Mouse (Mus musculus): ENCODE results near the gene Ripor1. TPM values are rescaled to one million over a fixed set of nuclear protein-coding genes. Genes with fewer than 3 reads are reported as not detected.
"Not testable (repeated sequence)": the region's sequence is repeated elsewhere in the genome, so short reads cannot be mapped to it uniquely, and the experiment has no call there.

Ripor1 gene
- polyA plus RNA-seq, 1 experiment = 49.1 TPM

- TF ChIP-seq CTCF (IDR thresholded peaks at IDR 0.05; ENCODE audit: extremely low read depth, insufficient read depth, low read length) (no peak), POLR2A (IDR thresholded peaks at IDR 0.05; ENCODE audit: extremely low read depth, insufficient read depth, low read length) (no peak)
- H3K4me1 ChIP-seq (ENCODE audit: control insufficient read depth, insufficient read depth, low read length) = no peaks in the 10 kb centered on the region
- H3K4me3 ChIP-seq (ENCODE audit: insufficient read depth, low read length) = no peak overlapping the region
- H3K27ac ChIP-seq (ENCODE audit: insufficient read depth, low read length) = no peak overlapping the region
Observed at GRCm38 (mm10) chr8:105573427-105573826, 31.6 kb upstream of the Ripor1 start.

DNA sequence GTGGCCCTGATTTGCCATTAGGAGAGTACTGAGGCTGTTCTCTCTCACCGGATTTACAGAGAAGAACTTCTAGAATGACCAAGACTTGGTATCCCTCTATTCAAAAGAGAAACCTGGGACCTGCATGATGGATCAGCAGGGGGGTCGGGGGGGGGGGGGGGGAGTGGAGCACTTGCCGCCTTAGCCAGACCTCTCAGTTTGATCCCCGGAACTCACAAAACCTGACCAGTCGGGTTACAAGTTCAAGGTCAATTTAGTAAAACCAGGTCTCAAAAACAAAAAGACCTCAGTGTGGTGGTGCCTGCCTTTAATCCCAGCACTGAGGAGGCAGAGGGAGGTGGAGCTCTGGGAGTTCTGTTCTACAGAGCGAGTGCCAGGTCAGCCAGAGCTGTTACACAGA is 30.3 kb upstream of the Ripor1 start:
- TF ChIP-seq POLR2A (IDR thresholded peaks at IDR 0.05; ENCODE audit: extremely low read depth, insufficient read depth, low read length) = no peak
- no peak for TF ChIP-seq CTCF (IDR thresholded peaks at IDR 0.05; ENCODE audit: extremely low read depth, insufficient read depth, low read length)
- H3K27ac ChIP-seq (ENCODE audit: insufficient read depth, low read length) = no peak overlapping the region
- H3K4me1 ChIP-seq (ENCODE audit: control insufficient read depth, insufficient read depth, low read length) = no peaks in the 10 kb centered on the region
- no peak overlapping the region for H3K4me3 ChIP-seq (ENCODE audit: insufficient read depth, low read length)

GRCm38 (mm10) chr8:105575538-105575937 is 29.5 kb upstream of the Ripor1 start:
- Histone ChIP-seq H3K27ac (ENCODE audit: insufficient read depth, low read length) (no peak overlapping the region), H3K4me3 (ENCODE audit: insufficient read depth, low read length) (no peak overlapping the region), H3K4me1 (ENCODE audit: control insufficient read depth, insufficient read depth, low read length) (no peaks in the 10 kb centered on the region)
- TF ChIP-seq POLR2A (IDR thresholded peaks at IDR 0.05; ENCODE audit: extremely low read depth, insufficient read depth, low read length) (no peak), CTCF (IDR thresholded peaks at IDR 0.05; ENCODE audit: extremely low read depth, insufficient read depth, low read length) (no peak)

DNA sequence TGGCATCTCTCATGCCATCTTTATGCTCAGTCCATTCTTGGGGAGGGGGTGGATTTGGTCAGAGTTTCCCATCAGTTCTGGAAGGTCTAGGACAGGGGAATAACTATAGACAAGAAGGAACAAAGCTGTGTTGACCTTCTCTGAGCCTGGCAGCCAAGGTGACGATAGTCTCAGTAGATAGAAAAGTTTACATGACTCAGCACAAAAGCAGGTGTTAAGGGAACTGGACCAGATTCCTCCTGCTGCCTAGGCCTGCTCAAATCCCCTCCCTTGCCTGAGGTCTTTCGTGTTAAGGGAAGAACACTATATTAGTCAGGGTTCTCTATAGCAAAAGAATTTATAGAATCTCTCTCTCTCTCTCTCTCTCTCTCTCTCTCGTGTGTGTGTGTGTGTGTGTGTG is 25.3 kb upstream of the Ripor1 start:
- TF ChIP-seq CTCF (IDR thresholded peaks at IDR 0.05; ENCODE audit: extremely low read depth, insufficient read depth, low read length) (no peak), POLR2A (IDR thresholded peaks at IDR 0.05; ENCODE audit: extremely low read depth, insufficient read depth, low read length) (no peak)
- Histone ChIP-seq H3K4me1 (ENCODE audit: control insufficient read depth, insufficient read depth, low read length) (no peaks in the 10 kb centered on the region), H3K4me3 (ENCODE audit: insufficient read depth, low read length) (no peak overlapping the region), H3K27ac (ENCODE audit: insufficient read depth, low read length) (no peak overlapping the region)

GRCm38 (mm10) chr8:105592431-105592830 is 12.6 kb upstream of the Ripor1 start:
- Histone ChIP-seq H3K27ac (ENCODE audit: insufficient read depth, low read length) (no peak overlapping the region), H3K4me1 (ENCODE audit: control insufficient read depth, insufficient read depth, low read length) (no peaks in the 10 kb centered on the region), H3K4me3 (ENCODE audit: insufficient read depth, low read length) (no peak overlapping the region)
- no peak for TF ChIP-seq POLR2A (IDR thresholded peaks at IDR 0.05; ENCODE audit: extremely low read depth, insufficient read depth, low read length)
- no peak for TF ChIP-seq CTCF (IDR thresholded peaks at IDR 0.05; ENCODE audit: extremely low read depth, insufficient read depth, low read length)

DNA sequence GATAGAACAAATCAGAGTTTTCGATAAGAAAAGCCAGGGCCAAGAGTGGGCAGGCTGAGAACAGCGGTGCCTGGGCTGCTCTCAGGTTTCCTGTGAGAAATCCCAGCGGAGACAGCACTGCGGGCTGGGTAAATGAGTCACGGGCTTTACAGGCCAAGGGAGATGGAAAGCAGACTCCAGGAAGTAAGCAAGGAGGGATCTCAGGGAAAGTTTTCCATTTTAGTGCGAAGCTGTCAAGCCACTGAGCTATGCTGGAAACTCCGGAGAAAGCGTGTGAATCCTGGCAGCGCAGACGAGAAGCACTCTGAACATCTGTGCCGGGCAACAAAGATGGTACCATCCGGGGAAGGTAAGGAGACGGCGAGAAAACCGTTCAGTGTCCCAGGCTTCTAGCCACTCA is 11.2 kb upstream of the Ripor1 start:
- H3K4me3 ChIP-seq (ENCODE audit: insufficient read depth, low read length) = no peak overlapping the region
- TF ChIP-seq POLR2A (IDR thresholded peaks at IDR 0.05; ENCODE audit: extremely low read depth, insufficient read depth, low read length) = no peak
- TF ChIP-seq CTCF (IDR thresholded peaks at IDR 0.05; ENCODE audit: extremely low read depth, insufficient read depth, low read length) = no peak
- no peaks in the 10 kb centered on the region for H3K4me1 ChIP-seq (ENCODE audit: control insufficient read depth, insufficient read depth, low read length)
- H3K27ac ChIP-seq (ENCODE audit: insufficient read depth, low read length) = no peak overlapping the region

DNA sequence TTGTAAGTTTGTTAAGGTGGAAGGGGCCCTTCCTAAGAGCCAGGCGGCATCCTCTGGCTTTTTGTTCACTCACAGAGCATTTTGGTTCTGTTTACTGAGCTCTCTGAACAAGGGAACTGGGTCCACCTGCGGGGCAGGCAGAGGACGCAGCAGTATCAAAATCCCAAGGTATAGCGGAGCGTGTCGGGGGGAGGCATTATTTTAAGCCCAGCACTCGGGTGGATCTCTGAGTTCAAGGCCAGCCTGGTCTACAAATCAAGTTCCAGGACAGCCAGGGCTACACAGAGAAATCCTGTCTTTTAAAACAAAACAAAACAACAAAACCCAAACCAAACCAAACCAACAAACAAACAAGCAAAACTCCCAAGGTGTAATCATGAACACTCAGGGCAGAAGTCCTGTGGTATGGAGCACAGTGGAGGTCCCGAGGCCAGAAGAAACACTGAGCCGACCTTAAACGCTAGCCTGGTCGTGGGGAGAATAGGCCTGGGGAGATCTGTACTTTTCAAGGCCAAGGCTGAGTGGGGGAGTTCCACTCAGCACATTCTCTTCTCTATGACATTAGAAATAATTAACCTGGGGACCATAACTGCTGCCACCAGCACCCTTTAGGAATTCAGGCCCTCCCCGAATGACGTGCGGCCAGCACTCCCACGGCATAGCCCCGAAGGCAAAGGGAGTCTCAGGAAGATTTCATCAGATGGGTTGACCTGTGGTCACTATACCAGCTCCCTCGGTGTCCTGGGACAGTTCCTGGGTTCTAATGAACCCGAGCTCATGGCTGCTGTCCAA is 10.4 kb upstream of the Ripor1 start:
- Histone ChIP-seq H3K4me1 (ENCODE audit: control insufficient read depth, insufficient read depth, low read length) (no peaks in the 10 kb centered on the region), H3K4me3 (ENCODE audit: insufficient read depth, low read length) (no peak overlapping the region), H3K27ac (ENCODE audit: insufficient read depth, low read length) (no peak overlapping the region)
- no peak for TF ChIP-seq CTCF (IDR thresholded peaks at IDR 0.05; ENCODE audit: extremely low read depth, insufficient read depth, low read length)
- no peak for TF ChIP-seq POLR2A (IDR thresholded peaks at IDR 0.05; ENCODE audit: extremely low read depth, insufficient read depth, low read length)

DNA sequence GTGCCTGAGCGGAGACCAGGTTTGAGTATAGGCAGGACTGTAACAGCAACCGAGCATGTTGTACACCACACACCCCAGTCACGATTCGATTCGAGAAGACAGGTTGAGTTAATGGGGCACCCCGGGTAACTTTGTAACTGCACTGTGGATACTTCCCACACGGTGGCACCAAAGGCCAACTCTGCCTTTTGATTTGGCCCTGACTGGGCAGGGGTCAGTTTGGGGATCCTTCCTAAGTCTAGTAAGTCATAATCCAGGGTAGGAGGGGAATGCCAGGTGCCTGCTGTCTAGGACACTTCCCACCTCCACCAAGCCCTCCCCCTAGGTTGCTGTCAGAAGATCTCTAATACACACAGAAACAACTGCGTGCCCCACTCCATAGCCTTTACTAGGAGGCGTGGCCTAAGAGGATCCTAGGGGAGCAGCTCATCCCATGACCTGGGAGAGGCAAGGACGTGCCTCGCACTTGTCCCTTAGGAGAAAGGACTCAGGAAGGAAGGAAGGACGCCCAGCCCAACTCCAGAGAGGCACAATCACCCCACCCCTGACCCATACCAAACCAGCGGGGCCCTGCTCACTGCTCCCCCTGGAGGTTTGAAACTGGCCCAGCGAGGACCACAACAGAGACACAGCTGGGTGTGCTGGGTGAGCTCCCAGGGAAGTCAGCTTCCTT is 8.6 kb upstream of the Ripor1 start:
- no peaks in the 10 kb centered on the region for H3K4me1 ChIP-seq (ENCODE audit: control insufficient read depth, insufficient read depth, low read length)
- TF ChIP-seq CTCF (IDR thresholded peaks at IDR 0.05; ENCODE audit: extremely low read depth, insufficient read depth, low read length) = peak; percentile 73
- TF ChIP-seq POLR2A (IDR thresholded peaks at IDR 0.05; ENCODE audit: extremely low read depth, insufficient read depth, low read length) = no peak
- H3K4me3 ChIP-seq (ENCODE audit: insufficient read depth, low read length) = no peak overlapping the region
- no peak overlapping the region for H3K27ac ChIP-seq (ENCODE audit: insufficient read depth, low read length)

DNA sequence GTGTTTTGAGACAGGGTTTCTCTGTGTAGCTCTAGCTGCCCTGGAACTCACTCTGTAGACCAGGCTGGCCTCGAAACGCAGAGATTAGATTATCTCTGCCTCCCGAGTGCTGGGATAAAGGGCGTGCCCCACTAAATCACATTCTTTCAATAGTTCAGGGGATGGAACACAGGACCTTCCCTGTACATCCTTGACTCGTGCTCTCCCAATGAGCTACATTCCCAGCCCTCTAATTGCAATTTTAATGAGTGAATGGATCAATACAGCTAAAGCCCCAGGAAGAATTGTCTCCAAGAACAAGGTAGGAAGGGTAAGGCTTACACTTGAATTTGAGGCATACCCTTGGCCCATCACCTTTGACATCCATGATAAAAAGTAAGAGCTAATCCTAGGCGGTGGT is 6.3 kb upstream of the Ripor1 start:
- TF ChIP-seq CTCF (IDR thresholded peaks at IDR 0.05; ENCODE audit: extremely low read depth, insufficient read depth, low read length) = no peak
- TF ChIP-seq POLR2A (IDR thresholded peaks at IDR 0.05; ENCODE audit: extremely low read depth, insufficient read depth, low read length) = no peak
- Histone ChIP-seq H3K4me1 (ENCODE audit: control insufficient read depth, insufficient read depth, low read length) (no peaks in the 10 kb centered on the region), H3K27ac (ENCODE audit: insufficient read depth, low read length) (no peak overlapping the region), H3K4me3 (ENCODE audit: insufficient read depth, low read length) (no peak overlapping the region)

DNA sequence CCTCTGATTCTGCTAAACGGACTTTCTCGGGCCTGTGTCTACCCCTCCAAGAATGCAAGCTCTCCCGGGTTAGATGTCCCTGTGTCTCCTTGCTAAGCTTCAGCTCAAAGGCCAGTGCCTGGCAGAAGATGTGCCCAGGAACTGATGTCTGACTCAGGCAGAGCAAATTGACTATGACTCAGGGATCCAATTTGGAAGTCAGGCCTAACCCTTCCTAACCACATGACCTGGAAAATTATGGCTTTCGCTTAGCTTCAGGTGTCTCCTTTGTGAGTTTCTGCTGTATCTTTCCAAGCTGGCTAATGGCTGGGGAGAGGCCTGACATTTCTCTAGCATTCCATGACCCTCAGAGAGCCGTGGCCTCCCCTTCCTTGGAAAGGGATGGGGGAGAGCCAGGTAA is 3.8 kb upstream of the Ripor1 start:
- Histone ChIP-seq H3K4me3 (ENCODE audit: insufficient read depth, low read length) (no peak overlapping the region), H3K4me1 (ENCODE audit: control insufficient read depth, insufficient read depth, low read length) (no peaks in the 10 kb centered on the region), H3K27ac (ENCODE audit: insufficient read depth, low read length) (no peak overlapping the region)
- TF ChIP-seq CTCF (IDR thresholded peaks at IDR 0.05; ENCODE audit: extremely low read depth, insufficient read depth, low read length) (no peak), POLR2A (IDR thresholded peaks at IDR 0.05; ENCODE audit: extremely low read depth, insufficient read depth, low read length) (no peak)

GRCm38 (mm10) chr8:105602540-105602939 is 2.5 kb upstream of the Ripor1 start:
- H3K4me1 ChIP-seq (ENCODE audit: control insufficient read depth, insufficient read depth, low read length); H3K27ac ChIP-seq (ENCODE audit: insufficient read depth, low read length); H3K4me3 ChIP-seq (ENCODE audit: insufficient read depth, low read length): not testable (repeated sequence)
